Mouse (Mus musculus) liver, embryonic 14.5 days (tissue): Measurements from ENCODE around the gene Sdk2. TPM values are rescaled to one million over a fixed set of nuclear protein-coding genes. Genes with fewer than 3 reads are reported as not detected.

Experiments
- ATAC-seq: fragments of 200-750 bp; cut with Nextera tagmentation; 2 replicates; pipeline ENCODE4 v1.8.0; 2017; ENCODE audit warnings: moderate number of reproducible peaks, mild to moderate bottlenecking, moderate library complexity; ENCODE audit not compliant: insufficient read depth
- DNase-seq, 3 experiments: peaks; one replicate each; pipeline ENCODE4 v3.0.0-alpha.2; 2012 to 2013; ENCODE audit warnings: low read depth in 3 of 3, low spot score in 3 of 3
- H3K27ac ChIP-seq: fragments of 300-500 bp; sonication (generic); 2 replicates; pipeline ENCODE4 v1.5.1; 2014; ENCODE audit warnings: moderate library complexity, mild to moderate bottlenecking, control low read depth, inconsistent platforms
- H3K27me3 ChIP-seq: fragments of 300-500 bp; sonication (generic); 2 replicates; pipeline ENCODE4 v1.6.1; 2014; ENCODE audit warnings: mild to moderate bottlenecking, low read length, moderate library complexity; ENCODE audit not compliant: control insufficient read depth, insufficient read depth
- H3K36me3 ChIP-seq: fragments of 300-500 bp; sonication (generic); replicated peaks from 2 replicates; pipeline ENCODE4 v1.6.1; 2014; ENCODE audit warnings: low read depth; ENCODE audit not compliant: control insufficient read depth, insufficient read depth
- H3K4me1 ChIP-seq, 2 experiments: fragments of 200-500 bp in 1 of 2; fragments of 300-500 bp in 1 of 2; sonication (generic) in 1 of 2; replicated peaks; 2 replicates each; pipeline ENCODE4 v1.6.1; 2012 to 2014; ENCODE audit warnings: antibody characterized with exemption in 1 of 2, inconsistent platforms in 1 of 2, low read length in 1 of 2; ENCODE audit not compliant: control insufficient read depth in 2 of 2, insufficient read depth in 2 of 2
- H3K4me2 ChIP-seq: fragments of 300-500 bp; sonication (generic); 2 replicates; pipeline ENCODE4 v1.6.1; 2014; ENCODE audit warnings: low read depth, mild to moderate bottlenecking, control low read depth, moderate library complexity
- H3K4me3 ChIP-seq, 2 experiments: fragments of 200-500 bp in 1 of 2; fragments of 300-500 bp in 1 of 2; sonication (generic) in 1 of 2; 2 replicates each; pipeline ENCODE4 v1.5.1; 2012 to 2014; ENCODE audit warnings: low read depth in 2 of 2, low read length in 2 of 2, mild to moderate bottlenecking in 2 of 2, control low read depth in 1 of 2, inconsistent platforms in 1 of 2, moderate library complexity in 1 of 2; ENCODE audit not compliant: insufficient read depth in 1 of 2
- H3K9ac ChIP-seq: fragments of 300-500 bp; sonication (generic); replicated peaks from 2 replicates; pipeline ENCODE4 v1.6.1; 2014; ENCODE audit warnings: mild to moderate bottlenecking, control low read depth, moderate library complexity
- H3K9me3 ChIP-seq: fragments of 300-500 bp; sonication (generic); 2 replicates; pipeline ENCODE4 v1.6.1; 2016; ENCODE audit warnings: low read length, mixed read lengths; ENCODE audit not compliant: control insufficient read depth
- CTCF ChIP-seq: IDR thresholded peaks from 2 replicates; pipeline ENCODE4 v1.5.1; 2016; ENCODE audit warnings: antibody characterized with exemption, low read depth, control low read depth
- EP300 ChIP-seq: IDR thresholded peaks from 2 replicates; pipeline ENCODE4 v1.6.1; 2016; ENCODE audit warnings: antibody characterized with exemption, low read depth
- WGBS: fragments of 180-500 bp; shearing (Covaris S2); extraction: QIAGEN DNeasy Blood & Tissue Kit; methylation state at CpG from one replicate; pipeline ENCODE4 v1.1.7; 2014; ENCODE audit not compliant: insufficient replicate concordance; 5-methylcytosine and 5-hydroxymethylcytosine counted together
- polyA plus RNA-seq, 2 experiments: library from polyadenylated mRNA; depleted of rRNA in 1 of 2; stranded (reverse) in 1 of 2; unstranded in 1 of 2; fragments of >200 nt; fragmentation: Nextera tagmentation in 1 of 2; extraction: Ambion mirVana in 1 of 2; gene quantifications; 2 replicates each; pipeline versions ENCODE4 v1.2.1 to v1.2.3; 2012 to 2014

Sdk2 gene
- polyA plus RNA-seq, 2 experiments = 0.09 to 0.13 TPM

- Histone ChIP-seq H3K9ac (no peak overlapping the region), H3K4me2 (no peak overlapping the region), H3K4me1 (peaks cover 5 to 19% of the 10 kb centered on the region in 2 experiments), H3K36me3 (no peaks in the 10 kb centered on the region), H3K27me3 (no peaks in the 10 kb centered on the region), H3K27ac (no peak overlapping the region), H3K9me3 (no peaks in the 10 kb centered on the region), H3K4me3 (no peak overlapping the region)
- no peak for ATAC-seq
- WGBS = 54% methylated on average over 16 of the region's 16 CpGs
- TF ChIP-seq CTCF = no peak
- DNase-seq = no peak
Observed at GRCm38 (mm10) chr11:113791357-113792215, 275.3 kb downstream of the Sdk2 start.

DNA sequence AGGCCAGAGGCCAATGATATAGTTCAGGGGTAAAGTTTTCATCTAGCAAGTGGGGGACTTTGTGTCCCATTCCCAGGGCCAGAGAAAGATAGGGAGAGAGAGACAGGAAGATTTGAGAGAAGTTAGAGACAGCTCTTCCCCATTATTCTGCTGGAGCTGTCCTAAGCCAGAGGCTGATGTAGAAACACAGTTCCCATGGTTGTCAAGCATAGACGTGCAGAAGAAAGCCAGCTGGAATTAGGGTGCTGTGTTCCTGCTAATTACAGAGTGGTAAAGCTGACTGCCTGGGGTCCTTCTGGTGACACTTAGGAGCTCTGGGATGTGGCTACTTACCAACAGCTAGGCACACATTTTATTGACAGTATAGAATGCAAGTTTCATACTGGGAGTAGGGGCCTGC is 277.7 kb downstream of the Sdk2 start:
- Histone ChIP-seq H3K4me2 (no peak overlapping the region), H3K4me1 (peaks cover 16 to 37% of the 10 kb centered on the region in 2 experiments), H3K9ac (no peak overlapping the region), H3K36me3 (no peaks in the 10 kb centered on the region), H3K9me3 (no peaks in the 10 kb centered on the region), H3K27me3 (no peaks in the 10 kb centered on the region), H3K4me3 (no peak overlapping the region), H3K27ac (no peak overlapping the region)
- WGBS = 47% methylated on average over 1 of the region's 1 CpGs
- no peak for DNase-seq
- no peak for ATAC-seq
- TF ChIP-seq CTCF (no peak), EP300 (no peak)

DNA sequence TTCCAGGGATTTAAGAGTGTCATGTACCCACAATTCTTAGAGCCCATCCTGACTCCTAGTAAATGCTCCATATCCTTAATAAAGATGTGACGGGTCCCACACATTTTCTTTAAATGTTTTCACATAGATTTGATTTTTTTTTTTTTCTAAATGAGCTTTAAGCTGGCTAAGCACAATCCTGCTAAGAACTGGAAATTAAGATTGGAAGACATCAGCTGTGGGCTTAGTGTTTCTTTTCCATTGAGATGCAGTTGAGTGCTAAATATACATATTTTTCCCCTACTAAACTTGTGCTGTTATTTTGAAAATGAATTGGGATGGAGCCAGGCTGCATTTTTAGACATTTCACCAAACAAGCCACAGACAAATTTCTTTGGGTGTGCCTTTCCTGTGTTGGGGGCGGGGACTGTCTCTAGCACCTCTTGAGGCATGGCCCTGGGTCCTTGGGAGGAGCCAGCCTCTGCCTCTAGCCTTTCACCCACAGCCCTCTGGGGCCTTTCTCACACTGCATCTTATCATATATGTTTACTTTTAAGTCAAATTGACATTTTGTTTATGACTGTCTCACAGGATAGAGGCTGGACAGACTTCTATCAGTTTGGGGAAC is 278.6 kb downstream of the Sdk2 start:
- Histone ChIP-seq H3K36me3 (no peaks in the 10 kb centered on the region), H3K27ac (no peak overlapping the region), H3K4me1 (peaks cover 16 to 37% of the 10 kb centered on the region in 2 experiments), H3K9me3 (no peaks in the 10 kb centered on the region), H3K27me3 (no peaks in the 10 kb centered on the region), H3K9ac (no peak overlapping the region), H3K4me3 (no peak overlapping the region), H3K4me2 (no peak overlapping the region)
- WGBS = 32% methylated on average over 2 of the region's 2 CpGs
- no peak for TF ChIP-seq CTCF
- no peak for TF ChIP-seq EP300
- ATAC-seq = peak; percentile 52
- DNase-seq = peak in 1 of 3 experiments; percentile 42

GRCm38 (mm10) chr11:113787432-113788182 is 279.2 kb downstream of the Sdk2 start:
- WGBS = 40% methylated on average over 13 of the region's 13 CpGs
- no peaks in the 10 kb centered on the region for H3K27me3 ChIP-seq
- H3K9ac ChIP-seq = no peak overlapping the region
- H3K36me3 ChIP-seq = no peaks in the 10 kb centered on the region
- ATAC-seq (no peak), DNase-seq (no peak)
- H3K4me2 ChIP-seq = no peak overlapping the region
- H3K9me3 ChIP-seq = no peaks in the 10 kb centered on the region
- H3K4me1 ChIP-seq = peaks cover 16 to 37% of the 10 kb centered on the region in 2 experiments
- TF ChIP-seq EP300 (no peak), CTCF (no peak)
- no peak overlapping the region for H3K4me3 ChIP-seq
- H3K27ac ChIP-seq = no peak overlapping the region

DNA sequence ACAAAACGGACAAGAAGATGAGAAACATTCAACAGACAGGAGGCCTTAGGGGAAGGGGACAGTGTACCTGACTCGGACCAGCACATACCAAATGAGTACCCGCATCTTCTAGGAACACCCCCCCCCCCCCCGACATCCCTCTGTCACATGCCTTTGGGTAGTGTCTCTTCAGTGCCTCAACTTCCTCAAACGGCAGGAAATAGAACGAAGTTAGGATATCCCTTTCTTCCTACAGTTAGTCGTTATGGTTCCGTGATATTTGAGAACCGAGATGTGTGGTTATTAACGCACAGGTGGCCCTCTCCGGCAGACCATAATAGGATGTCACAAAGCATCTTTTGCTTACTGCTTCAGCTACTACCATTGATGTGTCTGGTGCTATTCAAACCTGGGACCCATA is 279.8 kb downstream of the Sdk2 start:
- H3K4me3 ChIP-seq = no peak overlapping the region
- no peak for DNase-seq
- ATAC-seq = no peak
- H3K4me1 ChIP-seq = peaks cover 16 to 37% of the 10 kb centered on the region in 2 experiments
- TF ChIP-seq CTCF = no peak
- TF ChIP-seq EP300 = no peak
- no peaks in the 10 kb centered on the region for H3K9me3 ChIP-seq
- no peaks in the 10 kb centered on the region for H3K36me3 ChIP-seq
- H3K9ac ChIP-seq = no peak overlapping the region
- H3K4me2 ChIP-seq = no peak overlapping the region
- no peaks in the 10 kb centered on the region for H3K27me3 ChIP-seq
- 21% methylated on average over 11 of the region's 11 CpGs for WGBS
- no peak overlapping the region for H3K27ac ChIP-seq
